Mouse (Mus musculus): ENCODE measurements around the gene St6galnac3. TPM values are rescaled to one million over a fixed set of nuclear protein-coding genes. Genes with fewer than 3 reads are reported as not detected.

The St6galnac3 gene
- polyA plus RNA-seq, 1 experiment from 2014 or later = 8.5 TPM

DNA sequence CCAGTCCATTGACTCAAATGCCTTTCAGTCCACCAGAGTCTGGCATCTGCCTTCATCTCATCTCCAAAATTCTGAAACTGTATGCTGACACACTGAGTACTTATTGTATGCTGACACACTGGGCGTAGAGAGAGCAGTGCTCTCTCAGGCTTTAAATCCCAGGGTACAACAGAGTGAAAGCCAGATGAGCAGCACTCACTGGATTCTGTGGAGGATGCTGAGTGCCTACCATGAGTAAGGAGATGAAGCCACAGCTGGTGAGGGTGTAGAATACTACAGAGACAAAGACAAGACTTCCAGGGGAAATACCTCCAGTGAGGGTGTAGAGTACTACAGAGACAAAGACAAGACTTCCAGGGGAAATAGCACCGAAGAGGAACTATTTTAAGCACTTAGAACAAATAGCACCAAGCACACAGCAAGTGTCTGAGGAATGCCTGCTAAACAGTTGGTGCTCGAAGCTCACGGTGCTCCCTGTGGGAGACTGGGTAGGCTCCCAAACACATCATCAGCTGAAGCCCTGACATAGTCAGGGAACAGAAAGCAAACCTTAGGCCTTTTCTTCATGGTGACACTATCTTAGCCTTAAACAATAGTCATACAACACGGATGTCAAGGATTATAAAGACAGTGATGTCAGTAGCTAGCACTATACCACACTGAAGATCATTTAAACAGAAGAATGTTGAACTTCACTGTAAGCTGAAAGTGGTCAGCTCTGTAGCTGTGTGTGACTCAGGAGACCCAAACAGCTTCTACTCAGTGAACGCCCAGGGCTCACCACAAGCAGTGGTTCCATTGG lies 370.6 kb downstream of the St6galnac3 start:
- peak; percentile 22 for ATAC-seq
- H3K4me3 ChIP-seq (ENCODE audit: low read depth, low read length) = no peak overlapping the region
- H3K27ac ChIP-seq (ENCODE audit: low read depth, low read length) = no peak overlapping the region
- no peaks in the 10 kb centered on the region for H3K27me3 ChIP-seq (replicated peaks; ENCODE audit: control insufficient read depth, insufficient read depth, low read length)
- TF ChIP-seq CTCF (IDR thresholded peaks at IDR 0.05; ENCODE audit: low read depth) = no peak
- no peaks in the 10 kb centered on the region for H3K36me3 ChIP-seq (ENCODE audit: control insufficient read depth, insufficient read depth)
- no peaks in the 10 kb centered on the region for H3K4me1 ChIP-seq (replicated peaks; ENCODE audit: control insufficient read depth, insufficient read depth, low read length)
- no peak overlapping the region for H3K4me2 ChIP-seq (replicated peaks; ENCODE audit: low read depth)
- no peaks in the 10 kb centered on the region for H3K9me3 ChIP-seq (ENCODE audit: control insufficient read depth)
- H3K9ac ChIP-seq (ENCODE audit: low read depth, low read length) = no peak overlapping the region
- WGBS = 85% methylated on average over 6 of the region's 6 CpGs

DNA sequence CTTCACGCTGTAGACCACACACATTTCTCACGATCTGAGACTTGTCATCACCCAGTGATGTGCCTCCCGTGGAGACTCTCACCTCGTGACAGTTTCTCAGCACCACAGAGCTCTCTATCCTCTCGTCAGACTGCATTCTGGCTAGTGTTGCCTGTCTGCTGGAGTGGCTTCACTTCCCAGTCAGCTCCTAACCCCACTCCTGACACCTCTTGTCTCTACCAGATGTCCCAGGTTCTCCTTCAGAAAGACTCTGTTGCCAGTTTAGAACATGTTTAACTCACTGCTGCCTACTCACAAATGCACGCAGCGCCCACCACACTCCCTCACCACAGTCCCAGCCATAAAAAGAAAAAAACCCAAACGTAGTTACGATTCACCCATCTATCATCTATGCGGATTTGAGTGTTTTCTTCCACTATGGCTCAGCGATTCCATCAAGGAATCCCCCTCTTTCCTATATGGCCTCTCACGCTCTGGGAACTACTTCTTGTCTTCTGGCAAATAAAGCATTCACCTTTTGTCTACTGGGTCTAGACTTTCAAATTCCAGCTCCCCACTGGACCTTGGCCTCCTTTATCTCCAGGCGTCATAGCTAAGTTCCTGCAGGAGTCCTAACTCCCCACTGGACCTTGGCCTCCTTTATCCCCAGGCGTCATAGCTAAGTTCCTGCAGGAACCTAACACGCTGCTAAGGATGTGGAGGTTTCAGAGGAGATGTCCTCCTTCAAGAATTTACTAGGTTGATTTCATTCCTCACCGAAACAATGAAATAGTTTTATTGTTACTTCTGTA lies 371.5 kb downstream of the St6galnac3 start:
- TF ChIP-seq CTCF (IDR thresholded peaks at IDR 0.05; ENCODE audit: low read depth) = no peak
- 72% methylated on average over 16 of the region's 16 CpGs for WGBS
- no peaks in the 10 kb centered on the region for H3K9me3 ChIP-seq (ENCODE audit: control insufficient read depth)
- no peaks in the 10 kb centered on the region for H3K27me3 ChIP-seq (replicated peaks; ENCODE audit: control insufficient read depth, insufficient read depth, low read length)
- no peaks in the 10 kb centered on the region for H3K4me1 ChIP-seq (replicated peaks; ENCODE audit: control insufficient read depth, insufficient read depth, low read length)
- no peaks in the 10 kb centered on the region for H3K36me3 ChIP-seq (ENCODE audit: control insufficient read depth, insufficient read depth)
- no peak overlapping the region for H3K9ac ChIP-seq (ENCODE audit: low read depth, low read length)
- peak; percentile 99 for ATAC-seq
- no peak overlapping the region for H3K4me3 ChIP-seq (ENCODE audit: low read depth, low read length)
- no peak overlapping the region for H3K4me2 ChIP-seq (replicated peaks; ENCODE audit: low read depth)
- peak overlapping the region; percentile 54; the same call in 1 of the 2 replicates for H3K27ac ChIP-seq (ENCODE audit: low read depth, low read length)

DNA sequence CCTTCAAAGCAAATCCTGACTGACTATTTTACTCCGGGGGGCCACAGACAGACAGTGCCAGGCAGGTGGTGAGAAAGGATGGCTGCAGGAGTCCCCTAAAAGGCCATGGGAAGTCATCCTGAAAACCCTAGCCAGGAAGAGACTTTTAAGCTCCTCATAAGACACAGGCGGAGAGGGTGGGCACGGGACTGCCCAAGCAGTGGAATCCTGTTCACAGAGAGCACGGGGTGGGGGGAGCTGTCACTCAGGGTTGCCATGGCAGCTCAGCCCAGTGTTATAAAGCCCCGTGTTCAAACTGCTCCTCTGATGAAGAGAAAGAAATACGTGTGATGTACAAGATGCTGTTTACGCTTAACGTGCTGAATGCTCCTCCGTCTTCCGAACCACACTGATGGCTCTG lies 375.0 kb downstream of the St6galnac3 start:
- 78% methylated on average over 10 of the region's 10 CpGs for WGBS
- no peaks in the 10 kb centered on the region for H3K27me3 ChIP-seq (replicated peaks; ENCODE audit: control insufficient read depth, insufficient read depth, low read length)
- no peaks in the 10 kb centered on the region for H3K9me3 ChIP-seq (ENCODE audit: control insufficient read depth)
- no peak overlapping the region for H3K4me2 ChIP-seq (replicated peaks; ENCODE audit: low read depth)
- no peaks in the 10 kb centered on the region for H3K4me1 ChIP-seq (replicated peaks; ENCODE audit: control insufficient read depth, insufficient read depth, low read length)
- ATAC-seq = no peak
- no peak overlapping the region for H3K4me3 ChIP-seq (ENCODE audit: low read depth, low read length)
- no peaks in the 10 kb centered on the region for H3K36me3 ChIP-seq (ENCODE audit: control insufficient read depth, insufficient read depth)
- no peak overlapping the region for H3K9ac ChIP-seq (ENCODE audit: low read depth, low read length)
- H3K27ac ChIP-seq (ENCODE audit: low read depth, low read length) = no peak overlapping the region
- TF ChIP-seq CTCF (IDR thresholded peaks at IDR 0.05; ENCODE audit: low read depth) = no peak

DNA sequence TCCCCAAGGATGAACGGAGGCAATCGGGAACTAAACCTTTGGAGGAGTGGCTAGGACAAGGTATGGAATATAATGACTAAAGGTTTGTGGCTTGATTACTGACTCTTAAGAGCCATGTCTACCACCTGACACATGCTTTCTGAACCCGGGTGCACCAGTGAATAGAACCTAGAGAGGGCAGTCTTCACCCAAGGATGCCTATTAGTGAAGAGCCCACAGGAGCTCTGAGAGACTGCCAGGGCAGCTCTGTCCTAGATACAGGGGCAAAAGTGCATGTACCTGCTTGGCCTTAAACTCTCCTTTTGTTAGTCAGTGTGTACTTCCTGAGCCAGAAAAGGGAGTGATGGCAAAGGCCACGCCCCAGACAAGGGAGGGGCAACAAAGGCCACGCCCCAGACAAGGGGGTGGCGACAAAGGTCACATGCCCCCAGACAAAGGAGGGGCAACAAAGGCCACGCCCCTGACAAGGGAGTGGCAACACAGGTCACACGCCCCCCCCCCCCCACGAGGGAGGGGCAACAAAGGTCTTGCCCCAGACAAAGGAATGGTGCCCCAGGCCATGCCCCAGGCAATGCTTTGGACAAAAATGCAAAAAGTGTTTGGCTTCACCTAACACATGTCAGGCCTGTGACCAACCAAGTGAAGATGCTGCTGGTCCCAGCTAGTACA lies 376.0 kb downstream of the St6galnac3 start:
- Histone ChIP-seq H3K9ac (ENCODE audit: low read depth, low read length) (no peak overlapping the region), H3K36me3 (ENCODE audit: control insufficient read depth, insufficient read depth) (no peaks in the 10 kb centered on the region), H3K27ac (ENCODE audit: low read depth, low read length) (no peak overlapping the region), H3K4me2 (replicated peaks; ENCODE audit: low read depth) (no peak overlapping the region), H3K4me3 (ENCODE audit: low read depth, low read length) (no peak overlapping the region), H3K9me3 (ENCODE audit: control insufficient read depth) (no peaks in the 10 kb centered on the region), H3K27me3 (replicated peaks; ENCODE audit: control insufficient read depth, insufficient read depth, low read length) (no peaks in the 10 kb centered on the region), H3K4me1 (replicated peaks; ENCODE audit: control insufficient read depth, insufficient read depth, low read length) (no peaks in the 10 kb centered on the region)
- peak; percentile 57 for TF ChIP-seq CTCF (IDR thresholded peaks at IDR 0.05; ENCODE audit: low read depth)
- 76% methylated on average over 9 of the region's 9 CpGs for WGBS
- ATAC-seq = peak; percentile 48

DNA sequence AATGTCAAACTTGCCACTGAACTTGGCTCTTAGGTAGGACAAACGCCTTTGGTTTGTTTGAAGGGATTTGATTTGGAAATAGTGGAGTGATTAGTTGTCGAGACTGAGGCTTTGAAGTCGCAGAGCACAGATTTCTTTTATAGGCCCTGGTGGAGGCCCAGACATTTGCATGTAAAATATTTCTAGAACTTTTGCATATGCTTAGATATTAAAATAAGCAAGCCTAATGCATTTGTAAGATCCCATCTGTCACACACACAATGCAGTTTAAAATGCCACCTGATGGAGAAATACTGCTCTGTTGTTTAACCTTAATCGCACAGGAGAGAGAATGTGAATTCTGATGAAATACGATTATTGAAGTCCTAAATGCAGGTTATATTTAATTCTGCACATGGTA lies 380.0 kb downstream of the St6galnac3 start:
- Histone ChIP-seq H3K9ac (ENCODE audit: low read depth, low read length) (no peak overlapping the region), H3K27me3 (replicated peaks; ENCODE audit: control insufficient read depth, insufficient read depth, low read length) (no peaks in the 10 kb centered on the region), H3K27ac (ENCODE audit: low read depth, low read length) (no peak overlapping the region), H3K9me3 (ENCODE audit: control insufficient read depth) (no peaks in the 10 kb centered on the region), H3K36me3 (ENCODE audit: control insufficient read depth, insufficient read depth) (no peaks in the 10 kb centered on the region), H3K4me3 (ENCODE audit: low read depth, low read length) (no peak overlapping the region), H3K4me2 (replicated peaks; ENCODE audit: low read depth) (no peak overlapping the region), H3K4me1 (replicated peaks; ENCODE audit: control insufficient read depth, insufficient read depth, low read length) (no peaks in the 10 kb centered on the region)
- WGBS = 80% methylated on average over 5 of the region's 5 CpGs
- no peak for ATAC-seq
- TF ChIP-seq CTCF (IDR thresholded peaks at IDR 0.05; ENCODE audit: low read depth) = no peak

DNA sequence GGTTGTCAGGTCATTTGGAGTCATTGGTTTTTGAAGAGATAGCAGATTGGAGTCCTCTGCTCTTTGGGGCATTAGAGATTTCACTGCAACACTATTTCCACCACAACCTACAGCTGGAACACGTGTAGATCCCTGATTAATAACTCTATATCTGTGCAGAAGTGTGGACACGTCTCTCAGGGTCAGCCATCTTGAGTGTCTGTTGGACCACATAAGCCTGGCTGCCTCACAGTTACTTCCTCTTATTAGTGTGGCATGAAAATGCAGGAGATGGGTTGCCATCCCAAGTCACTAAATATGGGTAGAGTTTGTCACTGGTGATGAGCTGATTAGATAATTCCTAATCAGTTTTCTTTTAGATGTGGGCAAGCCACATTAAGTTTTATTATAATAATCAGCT lies 385.0 kb downstream of the St6galnac3 start:
- no peak overlapping the region for H3K4me3 ChIP-seq (ENCODE audit: low read depth, low read length)
- H3K9me3 ChIP-seq (ENCODE audit: control insufficient read depth) = no peaks in the 10 kb centered on the region
- H3K27me3 ChIP-seq (replicated peaks; ENCODE audit: control insufficient read depth, insufficient read depth, low read length) = no peaks in the 10 kb centered on the region
- TF ChIP-seq CTCF (IDR thresholded peaks at IDR 0.05; ENCODE audit: low read depth) = no peak
- no peak for ATAC-seq
- H3K9ac ChIP-seq (ENCODE audit: low read depth, low read length) = no peak overlapping the region
- H3K27ac ChIP-seq (ENCODE audit: low read depth, low read length) = no peak overlapping the region
- no peaks in the 10 kb centered on the region for H3K36me3 ChIP-seq (ENCODE audit: control insufficient read depth, insufficient read depth)
- WGBS = 67% methylated on average over 2 of the region's 2 CpGs
- H3K4me2 ChIP-seq (replicated peaks; ENCODE audit: low read depth) = no peak overlapping the region
- no peaks in the 10 kb centered on the region for H3K4me1 ChIP-seq (replicated peaks; ENCODE audit: control insufficient read depth, insufficient read depth, low read length)

All from intestine, postnatal 0 days (tissue).